Mouse (Mus musculus) intestine, postnatal 0 days (tissue): ENCODE measurements around the gene Camkk1. TPM values are rescaled to one million over a fixed set of nuclear protein-coding genes. Genes with fewer than 3 reads are reported as not detected.

Experiments
- ATAC-seq: fragments of 200-750 bp; cut with Nextera tagmentation; 2 replicates; pipeline ENCODE4 v1.8.0; 2017; ENCODE audit warnings: mild to moderate bottlenecking, moderate TSS enrichment, moderate library complexity
- H3K27ac ChIP-seq: fragments of 300-500 bp; sonication (generic); 2 replicates; pipeline ENCODE4 v1.5.1; 2014; ENCODE audit warnings: mild to moderate bottlenecking, low read depth, low read length, moderate library complexity
- H3K27me3 ChIP-seq: fragments of 300-500 bp; sonication (generic); replicated peaks from 2 replicates; pipeline ENCODE4 v1.6.1; 2014; ENCODE audit warnings: low read length, mixed read lengths; ENCODE audit not compliant: control insufficient read depth, insufficient read depth
- H3K36me3 ChIP-seq: fragments of 300-500 bp; sonication (generic); 2 replicates; pipeline ENCODE4 v1.6.1; 2014; ENCODE audit warnings: mild to moderate bottlenecking, moderate library complexity; ENCODE audit not compliant: control insufficient read depth, insufficient read depth
- H3K4me1 ChIP-seq: fragments of 300-500 bp; sonication (generic); replicated peaks from 2 replicates; pipeline ENCODE4 v1.6.1; 2014; ENCODE audit warnings: antibody characterized with exemption, low read length, mixed read lengths; ENCODE audit not compliant: control insufficient read depth, insufficient read depth
- H3K4me2 ChIP-seq: fragments of 300-500 bp; sonication (generic); replicated peaks from 2 replicates; pipeline ENCODE4 v1.6.1; 2014; ENCODE audit warnings: low read depth, mild to moderate bottlenecking, moderate library complexity
- H3K4me3 ChIP-seq: fragments of 300-500 bp; sonication (generic); 2 replicates; pipeline ENCODE4 v1.5.1; 2014; ENCODE audit warnings: low read depth, low read length
- H3K9ac ChIP-seq: fragments of 300-500 bp; sonication (generic); 2 replicates; pipeline ENCODE4 v1.6.1; 2014; ENCODE audit warnings: mild to moderate bottlenecking, low read depth, low read length
- H3K9me3 ChIP-seq: fragments of 300-500 bp; sonication (generic); 2 replicates; pipeline ENCODE4 v1.6.1; 2016; ENCODE audit warnings: mixed run types; ENCODE audit not compliant: control insufficient read depth
- CTCF ChIP-seq: sonication (generic); IDR thresholded peaks from 2 replicates; pipeline ENCODE4 v1.5.1; 2016; ENCODE audit warnings: low read depth, mild to moderate bottlenecking, control low read depth, antibody characterized with exemption, moderate library complexity
- WGBS: fragments of 180-500 bp; shearing (Covaris S2); extraction: QIAGEN DNeasy Blood & Tissue Kit; methylation state at CpG from one replicate; pipeline ENCODE4 v1.1.7; 2014; 5-methylcytosine and 5-hydroxymethylcytosine counted together
- polyA plus RNA-seq: library from polyadenylated mRNA; unstranded; fragments of >200 nt; fragmentation: Nextera tagmentation; extraction: Ambion mirVana; gene quantifications from 2 replicates; pipeline ENCODE4 v1.2.1, GENCODE M21; 2015

Gene Camkk1
- polyA plus RNA-seq, 1 experiment from 2014 or later = 3.5 TPM

DNA sequence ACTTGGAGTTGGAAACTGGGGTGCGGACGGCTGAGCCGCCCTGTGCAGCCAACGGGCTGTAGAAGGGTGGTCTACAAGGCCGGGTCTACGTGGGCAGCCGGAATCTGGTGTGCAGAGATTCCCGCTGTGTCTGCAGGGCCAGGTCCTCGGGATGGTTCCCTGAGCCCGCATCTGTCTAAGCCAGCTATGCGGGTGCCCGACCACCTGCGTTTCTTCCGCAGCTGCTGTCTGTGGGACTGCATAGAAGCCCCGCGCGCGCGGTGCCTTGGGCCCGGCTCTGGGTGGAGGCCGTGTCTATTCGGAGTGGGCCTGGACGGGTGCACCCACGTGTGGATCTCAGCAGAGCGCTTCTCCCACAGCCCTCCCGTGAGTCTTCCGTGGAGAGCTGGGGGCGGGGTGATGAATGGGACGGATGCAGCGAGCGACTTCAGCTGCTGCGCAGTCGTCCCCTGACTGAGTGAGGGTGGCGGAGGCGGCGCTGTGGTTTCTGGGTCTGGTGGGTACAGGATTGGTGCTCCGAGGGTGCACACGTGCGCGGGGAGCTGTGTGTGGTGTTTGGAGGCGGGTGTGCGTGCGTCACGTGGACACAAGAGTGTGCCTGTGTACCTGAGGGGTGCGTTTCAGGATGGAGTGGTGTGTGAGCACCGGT, 463 bp downstream of the Camkk1 start:
- ATAC-seq = peak; percentile 35; the same call in 1 of the 2 replicates
- TF ChIP-seq CTCF = no peak
- Histone ChIP-seq H3K9me3 (no peaks in the 10 kb centered on the region), H3K27me3 (peaks cover 6% of the 10 kb centered on the region; the same call in 1 of the 2 replicates), H3K4me3 (peak overlapping the region; percentile 63), H3K4me2 (peak overlapping the region; percentile 100), H3K36me3 (no peaks in the 10 kb centered on the region), H3K9ac (peak overlapping the region; percentile 48), H3K4me1 (peaks cover 3% of the 10 kb centered on the region; the same call in 1 of the 2 replicates), H3K27ac (no peak overlapping the region)
- WGBS = under 1% methylated on average over 46 of the region's 46 CpGs

DNA sequence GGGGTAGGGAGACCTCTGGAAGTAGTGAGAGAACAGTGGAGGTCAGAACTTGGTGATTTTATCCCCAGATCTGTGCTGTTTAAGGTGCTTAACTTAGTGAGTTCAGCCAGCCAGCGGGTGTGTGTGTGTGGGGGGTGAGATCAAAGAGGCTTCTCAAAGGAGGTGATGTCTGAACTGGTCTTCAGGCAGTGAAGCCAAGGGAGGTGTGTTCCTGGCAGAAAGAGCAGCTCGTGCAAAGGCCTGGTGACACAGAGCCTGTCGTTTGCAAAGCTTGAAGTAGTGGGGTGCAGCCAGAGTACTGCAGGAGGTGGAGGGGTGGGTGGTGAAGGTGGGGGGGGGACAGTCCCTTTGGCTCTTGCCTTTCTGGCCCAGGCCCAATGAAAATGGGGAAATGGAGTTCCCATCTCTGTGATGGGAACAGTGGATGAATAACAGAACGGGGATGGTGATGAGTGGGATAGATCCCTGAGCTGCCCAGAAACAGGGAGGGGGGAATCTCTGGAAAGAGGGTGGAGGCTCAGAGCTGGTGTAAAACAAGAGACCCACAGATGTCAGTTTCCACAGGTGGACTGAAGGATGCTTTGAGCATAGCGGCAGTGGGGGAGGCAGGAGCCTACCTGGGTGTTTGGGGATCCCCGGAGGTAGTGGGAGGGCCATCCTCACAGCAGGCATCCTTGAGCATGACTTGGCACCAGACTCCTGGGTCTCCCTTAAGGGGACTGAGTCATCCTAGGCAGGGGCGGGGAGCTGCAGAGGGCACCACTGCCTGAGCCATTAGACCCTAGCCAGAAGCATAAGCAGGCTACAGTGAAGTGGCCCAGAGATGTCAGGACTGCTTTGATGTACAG, 2.4 kb downstream of the Camkk1 start:
- no peak overlapping the region for H3K27ac ChIP-seq
- no peak for TF ChIP-seq CTCF
- no peaks in the 10 kb centered on the region for H3K9me3 ChIP-seq
- ATAC-seq = no peak
- 75% methylated on average over 7 of the region's 7 CpGs for WGBS
- H3K36me3 ChIP-seq = no peaks in the 10 kb centered on the region
- peaks cover 18% of the 10 kb centered on the region for H3K4me1 ChIP-seq
- no peak overlapping the region for H3K9ac ChIP-seq
- peaks cover 6% of the 10 kb centered on the region; the same call in 1 of the 2 replicates for H3K27me3 ChIP-seq
- no peak overlapping the region for H3K4me2 ChIP-seq
- no peak overlapping the region for H3K4me3 ChIP-seq

DNA sequence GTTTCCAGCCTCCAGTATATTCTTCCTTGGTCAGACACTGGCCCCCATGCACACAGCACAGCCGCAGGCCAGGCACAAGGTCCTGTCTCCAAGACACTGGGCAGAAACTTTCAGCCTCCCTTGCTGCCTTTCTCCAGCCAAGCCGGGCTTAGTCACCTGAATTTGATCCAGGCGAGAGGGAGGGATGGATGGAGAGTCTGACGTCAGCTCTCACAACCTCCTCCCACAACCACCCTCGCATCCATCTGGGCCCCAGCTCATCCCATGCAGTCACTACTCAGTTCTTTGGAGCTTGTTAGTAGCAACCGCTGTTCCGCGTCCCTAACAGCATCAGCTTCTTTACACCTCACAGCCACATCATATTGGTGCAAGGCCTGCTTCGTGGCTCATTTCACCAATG, 4.3 kb downstream of the Camkk1 start:
- Histone ChIP-seq H3K4me1 (peaks cover 18% of the 10 kb centered on the region), H3K27ac (no peak overlapping the region), H3K4me3 (no peak overlapping the region), H3K9me3 (no peaks in the 10 kb centered on the region), H3K36me3 (no peaks in the 10 kb centered on the region; the same call in 1 of the 2 replicates), H3K27me3 (peaks cover 6% of the 10 kb centered on the region; the same call in 1 of the 2 replicates), H3K9ac (no peak overlapping the region), H3K4me2 (no peak overlapping the region)
- TF ChIP-seq CTCF = no peak
- ATAC-seq = no peak
- WGBS = 58% methylated on average over 9 of the region's 9 CpGs

DNA sequence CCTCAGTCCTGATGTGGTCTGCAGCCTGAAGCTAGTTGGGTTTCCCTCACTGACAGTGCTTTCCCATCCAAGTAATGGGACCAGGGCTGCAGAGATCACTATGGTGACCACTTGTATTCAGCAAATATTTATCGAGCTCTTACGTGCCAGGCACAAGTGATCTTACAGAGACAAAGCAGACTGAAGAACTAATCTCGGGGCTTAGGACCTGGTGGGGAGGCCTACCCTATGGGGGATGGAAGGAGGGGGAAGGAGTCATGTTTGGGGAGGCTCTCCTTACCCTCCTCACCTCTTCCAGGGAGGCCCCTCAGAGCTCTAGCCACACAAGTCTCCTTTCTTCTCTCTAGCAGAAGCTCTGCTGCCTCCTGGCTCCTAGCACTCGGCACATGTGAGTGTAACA, 5.0 kb downstream of the Camkk1 start:
- no peak overlapping the region for H3K9ac ChIP-seq
- 45% methylated on average over 4 of the region's 4 CpGs for WGBS

DNA sequence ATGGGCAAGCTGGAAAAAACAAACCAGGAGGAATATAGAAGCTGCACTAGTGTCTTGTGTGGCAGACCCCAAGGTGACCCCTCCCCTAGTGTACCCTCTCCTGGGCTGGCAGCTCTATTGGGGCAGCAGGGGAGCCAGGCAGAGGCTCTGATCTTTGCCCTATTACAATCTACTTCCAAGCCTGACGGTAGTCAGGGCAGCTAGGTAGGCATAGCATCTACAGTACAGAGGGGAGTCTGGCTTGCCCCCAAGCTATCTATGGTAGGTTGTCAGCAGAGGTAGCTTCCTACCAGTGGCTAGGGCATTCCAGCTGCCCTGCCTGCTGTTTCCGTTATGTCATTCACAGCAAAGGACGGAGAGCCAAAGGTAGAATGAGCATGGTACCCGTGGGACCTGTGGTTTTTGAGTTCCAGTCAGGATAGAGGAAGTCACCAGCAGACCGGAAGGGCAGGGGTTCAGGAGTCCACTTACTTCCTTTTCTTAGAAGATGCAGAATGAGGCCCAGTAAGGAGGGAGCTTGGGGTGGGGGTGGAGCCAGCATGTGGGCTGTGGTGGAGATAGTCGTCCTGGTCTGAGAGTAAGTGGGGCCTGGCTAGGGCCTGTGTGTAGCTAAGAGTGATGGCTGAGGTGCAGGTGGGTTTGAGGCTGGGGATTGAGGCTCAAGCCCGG, 5.6 kb downstream of the Camkk1 start:
- Histone ChIP-seq H3K4me1 (peaks cover 18% of the 10 kb centered on the region), H3K27ac (peak overlapping the region; percentile 46), H3K4me2 (peak overlapping the region; percentile 17; the same call in 1 of the 2 replicates), H3K27me3 (peaks cover 5% of the 10 kb centered on the region; the same call in 1 of the 2 replicates), H3K9ac (no peak overlapping the region), H3K36me3 (no peaks in the 10 kb centered on the region; the same call in 1 of the 2 replicates), H3K9me3 (no peaks in the 10 kb centered on the region), H3K4me3 (no peak overlapping the region)
- TF ChIP-seq CTCF = no peak
- peak; percentile 42 for ATAC-seq
- WGBS = 39% methylated on average over 7 of the region's 7 CpGs

More for the DNA sequence above, 5.0 kb downstream of the Camkk1 start:
- no peak for TF ChIP-seq CTCF
- no peak for ATAC-seq
- Histone ChIP-seq H3K4me1 (peaks cover 18% of the 10 kb centered on the region), H3K4me3 (no peak overlapping the region), H3K9me3 (no peaks in the 10 kb centered on the region), H3K4me2 (0 out of 2 replicates have a peak overlapping the region, but pooled peaks have one; percentile 17), H3K27ac (0 out of 2 replicates have a peak overlapping the region, but pooled peaks have one; percentile 46), H3K27me3 (peaks cover 6% of the 10 kb centered on the region; the same call in 1 of the 2 replicates), H3K36me3 (no peaks in the 10 kb centered on the region; the same call in 1 of the 2 replicates)
